Mouse (Mus musculus): ENCODE results near the gene Ube4b. TPM values are rescaled to one million over a fixed set of nuclear protein-coding genes. Genes with fewer than 3 reads are reported as not detected.

Gene Ube4b
- total RNA-seq, 1 experiment from 2014 or later: 37.1 TPM

- ATAC-seq (replicated peaks in 1 of 2; ENCODE audit: insufficient read depth in 1 of 2, low FRiP score in 2 of 2, low TSS enrichment in 1 of 2, low read depth in 1 of 2, poor library complexity in 2 of 2, severe bottlenecking in 2 of 2): no peak
These were observed 122.1 kb downstream of the Ube4b start for GRCm38 (mm10) chr4:149304466-149304865.

- ATAC-seq (replicated peaks in 1 of 2; ENCODE audit: insufficient read depth in 1 of 2, low FRiP score in 2 of 2, low TSS enrichment in 1 of 2, low read depth in 1 of 2, poor library complexity in 2 of 2, severe bottlenecking in 2 of 2): no peak
These were observed 123.0 kb downstream of the Ube4b start for GRCm38 (mm10) chr4:149303502-149303901.

- no peak for ATAC-seq (replicated peaks in 1 of 2; ENCODE audit: insufficient read depth in 1 of 2, low FRiP score in 2 of 2, low TSS enrichment in 1 of 2, low read depth in 1 of 2, poor library complexity in 2 of 2, severe bottlenecking in 2 of 2)
These were observed 123.8 kb downstream of the Ube4b start for GRCm38 (mm10) chr4:149302751-149303150.

- no peak for ATAC-seq (replicated peaks in 1 of 2; ENCODE audit: insufficient read depth in 1 of 2, low FRiP score in 2 of 2, low TSS enrichment in 1 of 2, low read depth in 1 of 2, poor library complexity in 2 of 2, severe bottlenecking in 2 of 2)
These were observed 124.4 kb downstream of the Ube4b start for GRCm38 (mm10) chr4:149302136-149302535.

- no peak for ATAC-seq (replicated peaks in 1 of 2; ENCODE audit: insufficient read depth in 1 of 2, low FRiP score in 2 of 2, low TSS enrichment in 1 of 2, low read depth in 1 of 2, poor library complexity in 2 of 2, severe bottlenecking in 2 of 2)
These were observed 130.0 kb downstream of the Ube4b start for GRCm38 (mm10) chr4:149296501-149296900.

GRCm38 (mm10) chr4:149292984-149293383 is 133.6 kb downstream of the Ube4b start:
- ATAC-seq (replicated peaks in 1 of 2; ENCODE audit: insufficient read depth in 1 of 2, low FRiP score in 2 of 2, low TSS enrichment in 1 of 2, low read depth in 1 of 2, poor library complexity in 2 of 2, severe bottlenecking in 2 of 2): no peak

GRCm38 (mm10) chr4:149291061-149291460 is 135.5 kb downstream of the Ube4b start:
- ATAC-seq (replicated peaks in 1 of 2; ENCODE audit: insufficient read depth in 1 of 2, low FRiP score in 2 of 2, low TSS enrichment in 1 of 2, low read depth in 1 of 2, poor library complexity in 2 of 2, severe bottlenecking in 2 of 2): no peak

- no peak for ATAC-seq (replicated peaks in 1 of 2; ENCODE audit: insufficient read depth in 1 of 2, low FRiP score in 2 of 2, low TSS enrichment in 1 of 2, low read depth in 1 of 2, poor library complexity in 2 of 2, severe bottlenecking in 2 of 2)
These were observed 136.3 kb downstream of the Ube4b start for GRCm38 (mm10) chr4:149290157-149290750.

GRCm38 (mm10) chr4:149286287-149287137 is 140.0 kb downstream of the Ube4b start:
- no peak for ATAC-seq (replicated peaks in 1 of 2; ENCODE audit: insufficient read depth in 1 of 2, low FRiP score in 2 of 2, low TSS enrichment in 1 of 2, low read depth in 1 of 2, poor library complexity in 2 of 2, severe bottlenecking in 2 of 2)

GRCm38 (mm10) chr4:149285691-149286090 is 140.9 kb downstream of the Ube4b start:
- ATAC-seq (replicated peaks in 1 of 2; ENCODE audit: insufficient read depth in 1 of 2, low FRiP score in 2 of 2, low TSS enrichment in 1 of 2, low read depth in 1 of 2, poor library complexity in 2 of 2, severe bottlenecking in 2 of 2): no peak

GRCm38 (mm10) chr4:149283018-149283417 is 143.5 kb downstream of the Ube4b start:
- ATAC-seq (replicated peaks in 1 of 2; ENCODE audit: insufficient read depth in 1 of 2, low FRiP score in 2 of 2, low TSS enrichment in 1 of 2, low read depth in 1 of 2, poor library complexity in 2 of 2, severe bottlenecking in 2 of 2): no peak

- no peak for ATAC-seq (replicated peaks in 1 of 2; ENCODE audit: insufficient read depth in 1 of 2, low FRiP score in 2 of 2, low TSS enrichment in 1 of 2, low read depth in 1 of 2, poor library complexity in 2 of 2, severe bottlenecking in 2 of 2)
These were observed 144.4 kb downstream of the Ube4b start for GRCm38 (mm10) chr4:149282025-149282738.

Other genes starting within 250 kb of the Ube4b start
- gene Kif1b, start 119.1 kb downstream of the Ube4b start, total RNA-seq (2017): 12.0 and 14.1 TPM in 2 replicates
- gene Rbp7, start 28.2 kb upstream of the Ube4b start, total RNA-seq (2017): not detected in 2 replicates
- gene Tmem274, start 50.6 kb upstream of the Ube4b start, total RNA-seq (2017): not detected in 2 replicates
- 10.4 and 14.1 TPM in 2 replicates for gene Nmnat1, start 58.5 kb upstream of the Ube4b start, total RNA-seq (2017)
- gene Lzic, start 58.5 kb upstream of the Ube4b start, total RNA-seq (2017): 72.9 and 87.1 TPM in 2 replicates
- 9.6 and 9.7 TPM in 2 replicates for gene Ctnnbip1, start 91.5 kb upstream of the Ube4b start, total RNA-seq (2017)
- 12.7 and 15.2 TPM in 2 replicates for gene Clstn1, start 159.7 kb upstream of the Ube4b start, total RNA-seq (2017)